Mouse (Mus musculus): Measurements from ENCODE around the gene Apba2.

The Apba2 gene

DNA sequence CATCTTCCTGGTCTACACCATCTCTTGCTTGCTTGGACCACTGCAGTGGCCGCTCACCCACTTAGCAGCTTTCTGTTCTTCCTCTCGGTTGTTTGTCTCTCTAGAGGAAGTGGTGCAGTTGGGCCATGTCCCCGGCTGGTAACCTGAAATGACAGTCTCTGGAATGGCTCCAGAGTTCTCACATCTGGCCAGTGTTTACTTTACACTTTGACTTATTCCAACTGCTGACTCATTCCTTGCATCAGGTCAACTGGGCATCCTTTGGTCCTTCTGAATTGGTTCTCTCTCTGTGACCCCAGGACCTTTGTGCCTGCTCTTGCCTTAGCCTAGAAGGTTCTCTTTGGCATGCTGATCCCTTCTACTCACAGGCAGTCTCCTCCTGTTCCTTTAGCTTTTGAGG is 227.3 kb downstream of the Apba2 start:
- DNase-seq (ENCODE audit: low read depth) = no peak

DNA sequence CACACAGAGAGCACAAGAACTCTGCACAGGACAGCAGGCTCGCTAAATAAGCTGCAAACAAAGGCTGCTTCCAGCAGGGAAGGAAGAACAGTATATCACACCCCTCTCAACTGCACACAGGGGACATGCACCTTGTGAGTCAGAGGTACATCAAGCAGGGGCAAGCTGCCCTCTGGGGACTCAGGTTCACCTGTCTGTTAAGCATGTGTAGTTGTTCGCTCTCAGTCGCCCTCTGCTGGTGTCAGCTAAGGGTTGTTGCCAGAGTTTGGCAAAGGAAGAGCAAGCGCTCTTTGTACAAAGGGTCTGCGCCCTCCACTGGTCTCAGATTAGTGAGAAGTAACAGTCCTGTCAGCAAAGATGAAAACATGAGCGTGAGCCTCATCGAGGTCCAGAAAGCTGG is 228.3 kb downstream of the Apba2 start:
- peak; percentile 3 for DNase-seq (ENCODE audit: low read depth)

DNA sequence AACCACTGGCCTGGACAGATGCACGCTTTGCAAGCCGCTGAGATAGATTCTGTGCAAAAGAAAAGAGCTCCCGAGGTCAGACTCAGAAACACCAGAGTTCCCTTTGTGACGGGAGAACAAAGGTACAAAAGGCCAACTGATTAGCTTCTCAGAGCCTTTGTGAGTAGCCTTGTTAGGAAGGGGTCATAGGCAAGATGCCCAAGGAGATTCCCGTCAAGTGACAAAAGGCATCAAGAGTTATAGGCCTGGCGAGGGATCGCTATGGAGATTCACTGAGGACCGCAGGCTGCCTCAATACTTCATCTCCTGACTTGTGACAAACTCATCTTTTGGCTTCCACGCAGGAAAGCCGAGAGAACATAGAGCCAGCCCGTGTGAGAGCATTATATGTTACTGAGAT is 237.6 kb downstream of the Apba2 start:
- DNase-seq (ENCODE audit: low read depth) = no peak

DNA sequence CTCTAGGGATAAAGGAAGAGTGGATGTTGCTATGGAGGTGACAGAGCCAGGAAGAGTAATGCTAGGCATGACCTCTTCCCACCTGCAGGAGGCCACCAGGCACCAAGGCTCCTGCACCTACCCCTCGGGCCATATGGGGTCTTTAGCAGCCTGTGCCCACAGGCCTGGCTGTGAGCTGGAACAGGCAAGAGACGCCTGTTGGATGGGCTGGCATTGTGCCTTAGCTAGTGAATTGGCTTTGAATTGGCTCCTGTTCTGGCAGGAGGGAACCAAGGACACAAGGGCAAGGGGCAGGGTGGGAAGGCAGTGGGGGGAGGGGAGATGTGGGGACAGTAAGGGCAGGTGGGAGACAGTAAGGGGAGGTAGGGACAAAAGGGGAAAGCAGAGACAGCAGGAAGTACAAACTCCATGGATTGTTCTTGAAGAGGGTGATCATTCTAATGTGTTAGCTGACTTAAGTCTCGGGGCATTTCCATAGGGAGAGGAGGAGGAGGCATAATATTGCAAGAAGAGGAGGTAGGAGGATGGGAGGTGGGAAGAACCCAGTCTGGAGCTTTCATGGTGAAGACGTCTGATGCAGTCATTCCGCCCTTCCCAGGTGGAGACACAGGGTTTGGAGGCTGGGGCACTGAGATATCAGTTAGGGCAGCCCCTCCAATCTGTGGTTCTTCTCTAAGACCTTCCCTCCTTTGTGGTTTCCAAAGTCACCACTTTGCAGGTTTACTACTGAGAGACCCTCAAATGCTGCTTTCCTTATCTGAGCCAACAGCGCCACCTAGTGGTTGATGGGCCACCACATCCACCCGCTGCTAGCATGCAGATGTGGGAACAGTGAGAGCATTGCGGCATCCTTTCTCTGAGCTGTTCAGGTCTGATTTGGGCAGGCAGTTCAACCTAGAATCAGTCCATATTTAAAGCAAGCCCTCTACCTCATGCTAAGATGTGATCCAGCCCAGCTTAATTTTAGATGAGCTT is 240.1 kb downstream of the Apba2 start:
- DNase-seq (ENCODE audit: low read depth) = peak; percentile 62

DNA sequence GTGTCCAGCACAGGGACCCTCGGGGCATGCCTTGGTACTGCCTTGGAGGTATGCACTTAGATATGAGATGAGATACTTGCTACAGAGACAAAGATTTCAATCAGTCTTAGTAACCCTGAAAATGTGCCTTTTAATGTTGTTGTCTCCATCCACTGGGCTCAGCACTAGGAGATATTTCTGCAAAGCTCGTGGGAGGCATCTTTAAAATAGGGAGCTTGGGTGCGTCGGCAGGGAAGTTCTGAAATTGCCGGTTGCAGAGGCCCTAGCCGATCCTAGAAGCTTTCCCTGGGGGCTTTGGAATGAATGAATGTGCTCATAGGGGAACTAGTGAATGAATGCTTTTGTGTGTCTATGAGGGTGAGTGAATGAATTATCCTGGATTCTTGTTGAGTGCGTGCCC is 242.1 kb downstream of the Apba2 start:
- no peak for DNase-seq (ENCODE audit: low read depth)

DNA sequence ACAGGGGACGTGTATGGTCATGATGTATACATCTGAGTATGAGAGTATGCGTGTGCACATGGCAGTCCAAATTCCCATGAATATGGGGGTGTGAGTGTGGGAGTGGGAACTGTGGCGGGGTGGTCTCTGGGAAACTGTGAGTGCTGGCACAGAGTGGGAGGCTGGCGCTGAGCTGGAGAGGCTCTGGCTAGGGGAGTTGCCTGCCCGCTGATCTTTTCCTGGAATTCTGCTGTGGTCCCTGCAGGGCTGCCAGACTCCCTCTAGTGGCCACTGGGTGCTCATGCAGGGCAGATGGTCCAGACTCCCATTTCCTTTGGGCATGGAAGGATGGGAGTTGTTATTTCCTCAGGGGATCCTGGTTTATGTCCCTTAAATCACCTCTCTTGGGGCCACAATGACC is 250.0 kb downstream of the Apba2 start:
- peak; percentile 15 for DNase-seq (ENCODE audit: low read depth)

DNA sequence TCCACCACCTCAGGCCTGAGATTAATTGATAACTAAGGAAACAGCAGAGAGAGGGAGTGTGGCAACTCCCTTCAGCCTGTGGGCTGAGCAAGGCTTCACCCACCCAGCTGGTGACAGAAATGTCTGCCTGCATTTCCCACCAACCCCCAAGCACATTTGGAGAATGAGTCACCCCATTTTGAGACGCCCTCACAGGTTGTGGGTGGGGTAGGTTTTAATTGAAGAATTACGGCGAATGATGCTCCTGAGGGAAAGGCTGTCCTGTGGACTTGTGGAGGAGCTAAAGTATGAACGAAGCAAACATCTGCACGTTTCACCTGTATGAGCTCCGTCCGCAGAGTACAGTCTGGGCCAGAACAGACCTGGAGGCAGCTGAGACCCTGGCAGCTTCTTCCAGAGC is 250.6 kb downstream of the Apba2 start:
- no peak for DNase-seq (ENCODE audit: low read depth)

DNA sequence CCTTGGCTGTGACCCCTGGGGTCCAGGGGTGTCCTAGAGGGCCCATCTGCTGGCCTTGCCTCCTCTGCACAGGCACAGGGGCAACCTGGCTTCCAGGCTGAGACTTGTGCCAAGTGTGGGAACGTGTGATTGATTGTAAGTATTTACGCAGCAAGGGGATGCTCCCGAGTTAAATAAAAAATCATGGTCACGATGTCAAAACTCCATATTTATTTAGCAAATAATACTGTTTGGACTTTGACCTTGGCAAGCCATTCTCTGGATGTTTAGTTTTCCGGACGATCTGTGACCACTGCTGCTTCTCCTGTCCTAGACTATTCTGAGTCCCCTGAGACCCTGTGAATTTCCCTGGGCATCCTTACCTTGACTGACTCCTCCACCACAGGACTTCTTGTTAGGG is 252.2 kb downstream of the Apba2 start:
- DNase-seq (ENCODE audit: low read depth) = no peak

DNA sequence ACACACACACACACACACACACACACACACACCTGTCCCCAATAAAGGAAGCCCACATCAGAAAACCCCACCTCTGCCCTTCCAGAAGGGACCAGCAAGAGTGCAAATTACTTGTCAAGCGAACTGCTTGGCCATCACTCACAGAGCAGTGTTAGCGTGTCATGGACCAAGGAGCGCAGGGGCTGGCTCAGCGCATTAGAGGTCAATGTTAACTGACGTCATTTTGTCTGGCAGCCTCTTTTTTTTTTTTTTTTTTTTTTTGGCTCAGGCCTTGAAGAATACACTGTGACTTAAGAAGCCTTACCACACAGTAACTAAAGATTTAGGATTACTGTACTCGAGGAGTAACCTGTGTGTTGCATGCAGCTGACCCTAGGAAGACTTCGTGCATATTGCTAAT is 252.7 kb downstream of the Apba2 start:
- no peak for DNase-seq (ENCODE audit: low read depth)

DNA sequence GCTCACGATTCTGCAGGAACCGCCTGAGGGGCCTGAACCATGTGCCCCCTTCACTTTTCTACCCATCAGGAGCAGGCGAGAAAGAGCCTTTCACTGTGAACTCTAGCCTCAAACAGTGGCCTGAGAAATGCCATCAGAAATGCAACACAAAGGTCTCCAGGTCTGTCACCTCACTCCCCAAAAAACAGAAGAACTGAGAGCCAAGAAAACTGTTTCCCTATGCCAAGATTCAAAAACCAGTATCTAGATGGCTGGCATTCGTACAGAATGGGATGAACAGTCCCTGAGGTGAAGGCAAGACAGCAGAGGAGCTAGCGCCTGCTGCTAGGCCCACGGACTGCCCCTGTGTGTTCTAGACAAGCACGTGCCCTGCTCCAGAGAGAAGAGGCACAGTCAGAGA is 253.6 kb downstream of the Apba2 start:
- no peak for DNase-seq (ENCODE audit: low read depth)

DNA sequence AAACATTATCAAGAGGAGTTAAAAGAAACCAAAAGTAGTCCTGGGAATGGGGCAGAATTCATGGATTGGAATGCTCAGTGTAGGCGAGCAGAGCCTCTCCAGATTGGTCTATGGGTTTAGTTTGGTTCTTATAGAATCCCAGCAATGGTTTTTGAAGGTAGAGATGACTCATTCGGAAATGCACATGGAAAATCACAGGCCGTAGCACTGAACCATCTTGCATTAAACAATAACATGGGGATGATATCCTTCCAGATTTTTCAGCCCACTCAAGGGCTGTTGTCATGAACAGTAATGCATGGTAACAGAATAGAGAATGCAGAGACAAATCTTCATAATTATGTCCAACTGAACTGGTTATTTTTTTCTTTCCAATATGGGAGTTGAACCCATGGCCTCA is 264.1 kb downstream of the Apba2 start:
- no peak for DNase-seq (ENCODE audit: low read depth)

DNA sequence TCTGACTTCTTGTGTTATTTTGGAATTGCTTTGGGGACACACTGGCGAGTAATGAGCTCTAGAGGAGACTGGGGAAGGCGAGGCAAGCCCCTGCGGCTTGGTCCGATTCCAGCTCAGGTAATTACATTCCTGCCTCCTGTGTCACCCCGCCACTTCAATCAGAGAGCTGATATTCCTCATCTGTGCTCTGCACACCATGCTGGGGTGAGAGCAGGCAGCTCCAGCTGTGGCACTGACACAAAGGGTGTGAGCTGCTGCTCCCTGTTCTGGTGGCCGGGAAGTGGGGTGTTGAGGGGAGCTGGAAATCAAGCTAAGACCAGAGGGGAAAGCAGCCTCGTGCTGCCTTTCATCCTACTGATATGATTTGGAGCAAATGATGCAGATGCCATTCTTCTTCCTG is 268.3 kb downstream of the Apba2 start:
- no peak for DNase-seq (ENCODE audit: low read depth)

DNA sequence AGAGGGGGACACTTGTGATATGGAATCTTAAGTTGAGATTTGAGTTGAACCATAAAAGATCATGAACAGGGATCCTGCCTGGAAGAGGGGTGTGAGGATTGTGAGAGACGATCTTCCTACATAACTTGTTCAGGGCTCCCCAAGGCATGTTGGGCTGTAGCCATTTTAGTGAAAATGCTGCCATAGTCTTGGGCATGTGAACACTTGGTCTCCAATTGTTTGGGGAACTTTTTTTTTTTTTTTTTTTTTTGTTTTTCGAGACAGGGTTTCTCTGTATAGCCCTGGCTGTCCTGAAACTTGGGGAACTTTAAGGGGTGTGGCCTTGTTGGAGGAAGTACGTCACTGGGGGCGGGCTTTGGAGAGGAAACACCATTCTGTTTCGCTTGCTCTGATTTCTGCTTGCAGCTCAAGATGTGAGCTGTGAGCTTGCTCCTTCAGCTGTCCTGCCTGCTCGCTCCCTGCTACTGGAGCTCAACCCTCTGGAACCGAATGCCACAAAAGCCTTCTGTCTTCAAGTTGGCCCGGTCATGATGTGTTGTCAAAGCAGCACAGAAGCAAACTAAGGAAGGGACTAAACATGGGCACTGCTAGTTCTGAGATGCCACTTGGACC is 269.4 kb downstream of the Apba2 start:
- DNase-seq (ENCODE audit: low read depth) = no peak

DNA sequence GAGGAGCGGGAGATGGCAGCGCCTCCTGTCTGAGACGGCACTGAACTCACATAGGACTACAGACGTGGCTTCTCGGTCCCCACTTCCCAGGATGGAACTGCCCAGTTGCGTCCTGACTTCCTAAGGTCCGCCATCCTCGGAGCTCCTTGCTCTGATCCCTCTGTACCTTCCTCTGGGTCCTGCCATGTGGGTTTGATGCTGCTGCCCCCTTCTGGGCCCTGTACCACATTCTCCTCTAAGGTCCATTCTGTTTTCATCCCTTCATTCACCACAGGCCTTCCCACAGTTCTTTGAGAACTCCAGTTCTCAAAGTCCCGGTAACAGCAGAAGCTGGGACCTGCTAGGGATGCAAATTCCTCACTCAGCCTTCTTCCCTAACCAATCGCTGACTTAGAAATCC is 272.0 kb downstream of the Apba2 start:
- DNase-seq (ENCODE audit: low read depth) = no peak

DNA sequence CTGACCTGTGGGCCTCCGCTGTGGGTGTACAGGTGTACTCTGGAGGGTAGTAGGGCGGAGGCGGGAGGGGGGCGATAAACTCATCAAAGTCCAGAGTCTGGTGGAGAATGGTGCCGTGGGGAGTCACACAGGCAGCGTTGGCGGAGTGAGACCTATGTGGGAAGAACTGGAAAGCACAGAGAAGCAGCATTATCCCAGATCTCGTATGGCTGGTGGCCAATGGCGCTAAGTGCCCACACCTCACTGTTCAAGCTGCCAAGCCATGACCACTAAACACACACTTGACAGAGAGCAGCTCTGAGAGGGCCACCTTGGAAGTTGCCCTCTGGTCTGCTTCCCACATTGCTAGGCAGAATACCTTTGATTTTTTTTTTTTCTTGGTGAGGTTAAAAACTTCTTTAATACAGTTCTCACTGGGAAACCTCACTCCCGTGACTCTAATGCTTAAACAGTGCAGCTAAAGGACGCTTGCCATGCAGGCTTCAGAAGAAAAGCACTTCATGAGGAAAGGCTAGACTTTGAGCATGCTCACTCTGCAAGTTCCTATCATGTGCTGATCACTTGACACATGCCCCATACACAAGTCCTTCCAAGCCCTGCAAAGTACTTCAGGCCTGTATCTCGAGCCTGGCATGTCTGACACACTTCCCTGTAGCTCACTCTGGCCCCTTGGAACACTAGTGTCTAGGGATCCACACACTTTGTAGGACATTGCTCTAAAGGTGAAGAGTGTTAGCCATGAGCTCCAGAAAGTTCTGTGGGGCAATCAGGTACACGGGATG is 275.4 kb downstream of the Apba2 start:
- no peak for DNase-seq (ENCODE audit: low read depth)

DNA sequence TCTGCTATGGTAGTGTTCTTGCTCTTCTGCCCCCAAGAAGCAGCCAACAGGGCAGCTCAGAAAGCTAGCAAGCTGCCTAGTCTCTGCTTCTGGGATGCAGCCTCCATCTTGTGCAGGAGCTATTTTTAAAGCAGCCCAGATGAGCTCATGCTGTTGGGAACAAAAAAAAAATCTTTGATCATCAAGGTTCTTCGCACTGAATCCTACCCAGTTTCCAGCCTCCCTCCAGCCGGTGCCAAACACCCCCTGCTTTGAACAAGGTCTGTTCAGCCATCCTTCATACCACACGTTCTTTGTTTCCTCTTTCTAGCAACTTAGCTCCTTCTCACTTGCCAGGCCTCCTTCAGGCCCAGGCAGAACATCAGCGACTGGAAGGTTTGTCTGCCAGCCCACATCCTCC is 278.0 kb downstream of the Apba2 start:
- DNase-seq (ENCODE audit: low read depth) = no peak

DNA sequence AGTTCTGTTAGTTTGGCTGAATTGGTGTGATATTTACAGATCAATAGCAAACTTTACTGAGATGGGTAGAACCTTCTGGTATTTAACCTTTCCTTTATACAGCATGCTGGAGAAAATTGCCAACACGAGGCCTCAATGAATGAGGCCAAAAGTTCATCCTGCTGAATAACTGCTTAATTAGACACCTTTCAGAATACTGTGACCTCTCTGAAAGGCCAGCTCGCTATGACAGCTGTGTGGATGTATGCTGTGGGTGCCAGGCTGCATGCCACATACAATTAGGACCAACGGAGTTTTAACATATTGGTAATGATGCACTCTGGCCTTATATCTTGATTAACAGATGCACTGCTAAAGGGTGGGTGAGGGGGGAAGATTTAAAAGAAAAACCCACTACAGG is 283.5 kb downstream of the Apba2 start:
- DNase-seq (ENCODE audit: low read depth) = no peak

DNA sequence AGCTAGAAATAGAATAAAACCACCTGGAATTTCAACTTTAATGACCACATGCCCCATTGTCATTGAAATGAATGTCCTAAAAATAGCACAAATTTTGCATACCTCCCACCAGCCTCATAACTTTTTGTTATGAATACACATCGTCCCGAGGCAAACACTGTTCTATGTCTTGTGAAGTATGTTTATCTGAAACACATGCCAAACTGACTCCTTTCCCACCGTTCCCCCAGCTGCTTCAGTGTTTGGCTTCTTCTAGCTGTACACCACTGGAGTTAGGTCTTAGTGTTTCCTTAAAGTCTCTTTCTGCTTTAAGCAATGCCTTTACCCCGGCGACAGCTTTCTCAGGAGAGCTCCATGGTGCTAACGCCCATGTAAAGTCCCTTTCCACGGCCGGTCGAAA is 289.6 kb downstream of the Apba2 start:
- DNase-seq (ENCODE audit: low read depth) = no peak

DNA sequence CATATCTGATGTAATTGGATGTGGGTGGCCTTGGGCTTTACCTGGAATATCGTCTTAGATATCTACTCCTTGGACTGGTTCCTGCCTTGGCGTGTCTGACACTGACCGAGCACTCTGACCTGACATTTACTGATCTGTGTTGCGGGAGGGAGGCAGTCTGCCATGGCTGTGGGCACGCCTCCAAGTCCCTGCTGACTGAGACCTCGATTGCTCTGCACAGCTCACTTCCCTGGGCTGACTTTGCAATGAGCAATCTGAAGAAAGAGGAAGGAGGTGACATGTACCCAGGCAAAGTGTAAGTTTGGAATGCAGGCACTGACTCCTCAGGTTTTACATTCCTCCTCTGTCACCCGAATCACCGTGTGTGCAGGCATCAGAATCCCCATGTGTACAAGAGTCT is 290.5 kb downstream of the Apba2 start:
- DNase-seq (ENCODE audit: low read depth) = no peak

DNA sequence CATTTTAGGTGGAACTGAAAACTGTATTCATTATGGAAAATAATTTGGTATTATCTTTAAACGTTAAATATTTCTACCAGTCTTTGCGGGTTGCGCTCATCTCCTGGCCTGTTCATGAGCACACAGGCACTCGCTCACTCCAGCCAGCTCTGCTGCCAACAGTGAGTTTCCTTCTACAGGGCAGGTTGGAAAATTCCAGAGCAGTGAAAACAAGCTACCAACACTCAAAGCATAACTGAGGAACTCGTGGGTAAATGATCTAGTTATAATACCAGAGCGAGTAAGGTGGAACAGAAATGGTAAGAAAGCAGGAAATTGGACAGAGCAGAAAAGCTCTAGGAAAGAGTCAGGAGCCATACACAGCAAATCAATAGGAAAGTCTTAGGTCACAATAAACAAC is 294.0 kb downstream of the Apba2 start:
- DNase-seq (ENCODE audit: low read depth) = no peak
